Mouse (Mus musculus) T-helper 2 cell (primary cell): Measurements from ENCODE around the gene Zfp202.

Experiments used
- in situ Hi-C: fragments of 300-600 bp; cut with MboI, MseI; formaldehyde crosslinking; loops from one replicate; pipeline ENCODE4 v1.15.1; 2025; ENCODE audit warnings: high pct_unique_total_duplicates

The Zfp202 gene

DNA sequence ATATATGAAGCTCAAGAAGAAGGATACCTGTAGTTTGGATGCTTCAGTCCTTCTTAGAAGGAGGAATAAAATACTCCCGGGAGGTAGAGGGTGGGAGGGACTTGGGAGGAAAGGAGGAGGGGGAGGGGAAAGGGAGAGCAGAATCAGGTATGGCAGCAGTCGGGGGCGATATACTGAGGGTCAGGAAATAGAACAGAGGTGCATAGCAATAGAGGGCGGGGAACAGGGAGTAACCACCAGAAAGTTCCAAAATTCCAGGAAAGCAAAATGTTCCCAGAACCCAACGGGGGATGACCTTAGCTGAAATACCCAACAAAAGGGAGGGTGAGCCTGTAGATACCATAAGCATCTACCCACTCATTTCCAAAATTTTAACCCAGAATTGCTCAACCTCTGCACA lies 48.2 kb downstream of the Zfp202 start:
- in situ Hi-C loops = no loop called here

DNA sequence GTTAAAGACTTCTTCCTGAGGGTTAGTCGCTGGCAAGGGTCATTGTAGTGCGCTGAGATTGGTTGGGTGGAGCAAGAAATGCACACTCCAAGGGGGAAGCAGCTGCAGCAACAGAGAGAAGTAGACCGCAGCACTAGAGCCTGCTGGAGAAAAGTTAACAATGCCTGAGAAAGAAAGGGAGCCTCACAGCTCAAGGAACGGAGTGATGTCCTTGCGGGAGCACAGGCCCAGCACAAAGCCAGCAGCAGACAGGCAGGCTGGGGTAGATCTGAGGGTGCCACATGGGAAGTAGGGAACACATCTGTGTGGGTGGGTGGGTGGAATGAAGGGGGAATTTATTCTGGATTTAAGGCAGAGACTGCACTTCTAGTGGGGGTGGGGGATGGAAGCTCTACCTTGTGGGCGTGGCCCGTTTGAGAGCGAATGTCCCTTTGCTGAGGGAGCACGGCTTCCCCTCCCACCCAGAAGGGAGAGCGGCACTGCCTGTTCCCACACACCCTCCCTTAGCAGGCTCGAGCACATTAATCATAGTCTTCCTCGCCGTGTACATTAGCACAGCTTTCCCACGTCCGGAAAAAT lies 49.2 kb downstream of the Zfp202 start:
- in situ Hi-C loops = no loop called here

DNA sequence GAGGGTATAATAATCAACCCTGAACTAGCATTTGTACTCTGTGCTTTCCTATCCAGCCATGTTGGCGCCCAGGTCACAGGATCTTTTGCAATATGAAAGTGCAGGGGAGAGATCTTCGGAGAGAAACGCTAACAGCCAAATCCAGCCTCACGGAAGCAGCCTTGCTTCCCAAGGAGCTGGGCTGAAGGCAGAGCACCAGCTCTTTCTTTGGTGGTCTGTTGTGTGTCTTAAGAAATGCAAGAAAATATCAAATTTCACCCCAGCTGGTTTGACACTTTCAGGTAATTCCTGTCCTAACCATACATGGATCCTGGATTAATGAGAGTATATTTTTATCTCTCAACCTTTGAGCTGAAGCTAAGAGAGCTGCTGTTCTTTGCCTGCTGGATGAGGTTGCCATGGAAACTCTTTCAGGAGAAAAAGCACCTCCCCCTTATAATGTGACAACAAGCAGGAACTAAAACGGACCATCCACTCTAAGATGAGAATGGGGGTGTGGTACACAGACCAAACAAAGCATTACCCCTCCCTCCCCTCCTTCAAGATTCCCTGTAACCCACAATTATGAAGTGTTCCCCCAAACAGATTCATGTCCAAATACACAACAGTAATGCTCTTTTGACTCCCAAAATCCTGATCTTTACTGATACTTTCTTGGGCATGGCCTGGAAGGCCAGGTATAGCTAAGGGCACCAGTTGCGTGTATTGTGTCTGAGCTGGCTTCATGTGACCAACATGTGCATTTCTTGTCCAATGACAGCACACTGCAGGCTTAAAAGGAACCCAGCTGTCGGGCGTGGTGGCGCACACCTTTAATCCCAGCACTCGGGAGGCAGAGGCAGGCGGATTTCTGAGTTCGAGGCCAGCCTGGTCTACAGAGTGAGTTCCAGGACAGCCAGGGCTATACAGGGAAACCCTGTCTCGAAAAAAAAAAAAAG lies 50.1 kb downstream of the Zfp202 start:
- in situ Hi-C loops = no loop called here

DNA sequence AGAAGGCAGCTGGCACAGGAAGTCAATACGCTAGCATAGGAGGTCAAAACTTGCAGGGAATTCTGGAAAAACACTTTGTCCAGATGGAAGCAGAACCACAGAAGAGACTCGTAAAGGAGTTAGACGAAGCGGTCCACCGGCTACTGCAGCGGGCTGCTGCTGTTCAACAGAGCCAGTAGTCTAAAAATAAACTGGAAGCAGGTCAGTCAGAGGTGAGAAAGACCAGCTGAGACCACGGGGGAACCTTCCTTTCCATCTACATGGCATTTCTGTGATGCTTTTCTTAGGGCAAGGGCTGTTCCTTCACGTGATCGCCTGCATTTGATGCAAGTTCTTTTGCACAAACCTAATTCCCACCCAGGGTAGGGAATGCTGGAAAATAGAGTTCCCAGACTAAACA lies 53.4 kb downstream of the Zfp202 start:
- in situ Hi-C loops = no loop called here

DNA sequence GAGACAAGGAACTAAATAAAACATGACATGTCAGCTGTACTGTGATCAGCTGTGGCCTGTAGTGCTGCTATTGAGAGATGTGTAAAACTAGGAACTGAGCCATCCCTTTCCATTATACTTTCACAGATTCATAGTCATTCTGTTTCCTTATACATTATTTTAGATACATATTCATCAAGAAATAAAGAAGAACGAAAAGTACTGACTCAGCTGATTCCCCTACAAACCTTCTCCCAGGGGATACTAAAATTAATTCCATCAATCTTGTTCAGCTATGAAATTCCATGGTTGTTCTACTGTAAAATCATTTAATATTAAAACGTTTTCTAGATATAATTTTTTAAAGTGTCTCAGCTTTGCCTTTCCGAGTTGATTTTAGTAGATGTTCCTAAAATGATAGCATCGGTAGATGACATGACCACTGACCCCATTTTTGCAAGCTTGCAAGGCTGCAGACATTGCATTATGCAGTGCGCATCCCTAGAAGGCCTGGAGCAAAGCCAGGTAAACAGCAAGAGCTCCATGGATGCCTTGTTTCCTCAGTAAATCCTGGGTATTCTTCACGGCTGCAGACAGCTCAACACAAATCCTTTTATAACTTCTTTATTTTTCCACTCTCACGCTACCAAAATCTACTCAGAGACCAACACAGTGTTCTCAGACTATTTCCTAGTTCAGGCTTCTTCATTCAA lies 54.0 kb downstream of the Zfp202 start:
- in situ Hi-C loops = no loop called here

DNA sequence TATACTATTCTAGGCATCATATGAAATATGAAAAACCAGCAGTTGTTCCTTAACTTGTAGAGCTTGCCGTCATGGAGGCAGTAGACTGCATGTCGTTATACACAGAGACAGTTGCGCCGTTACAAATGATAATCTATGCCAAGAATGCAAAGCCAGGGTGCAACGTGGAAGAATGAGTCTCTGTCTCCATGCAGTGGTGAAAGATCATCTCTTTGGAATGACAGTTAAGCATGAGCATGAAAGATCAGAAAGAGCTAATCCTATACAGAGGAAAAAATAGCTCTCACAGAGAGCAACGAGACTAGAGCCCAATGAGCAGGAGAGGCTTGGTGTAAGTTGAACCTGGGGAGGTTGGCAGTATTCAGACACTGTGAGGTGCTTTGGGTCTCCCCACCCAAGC lies 54.6 kb downstream of the Zfp202 start:
- in situ Hi-C loops = no loop called here

DNA sequence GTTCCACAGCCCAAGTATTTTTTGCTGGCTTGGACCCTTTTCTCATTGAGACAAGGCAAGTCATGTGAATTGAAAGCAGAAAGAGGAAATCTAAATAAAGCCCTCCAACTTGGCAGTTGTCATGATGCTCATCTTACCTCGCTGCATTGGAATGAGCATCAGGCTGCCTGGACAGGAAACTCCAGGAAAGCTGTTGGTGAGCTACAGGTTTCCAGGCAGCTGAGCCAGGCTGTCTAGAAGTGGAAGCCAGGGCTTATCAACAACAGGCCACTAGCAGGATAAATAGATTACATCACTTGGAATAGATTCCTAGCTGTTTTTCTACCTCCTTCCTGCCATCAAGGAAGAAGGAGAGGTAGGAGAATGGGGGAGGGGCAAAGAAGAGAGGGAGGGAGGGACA lies 57.0 kb downstream of the Zfp202 start:
- in situ Hi-C loops = no loop called here

DNA sequence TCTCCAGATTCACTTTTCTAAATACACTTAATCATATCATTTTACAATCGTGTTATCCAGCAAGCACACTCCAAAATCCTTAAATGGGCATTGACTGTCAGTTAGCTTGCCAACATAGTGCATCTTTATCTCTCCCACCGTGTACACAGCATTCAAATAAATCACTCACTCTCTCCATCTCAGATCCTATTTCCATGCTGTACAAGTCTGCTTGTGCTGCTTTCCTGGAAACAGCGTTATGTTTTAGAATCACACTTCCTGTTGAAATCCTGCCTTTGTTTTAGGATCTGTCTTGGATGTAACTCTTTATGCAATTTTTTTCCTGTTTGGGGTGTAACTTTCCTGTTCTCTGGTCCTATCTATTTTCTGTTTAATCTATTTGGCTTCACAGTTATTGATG lies 60.3 kb downstream of the Zfp202 start:
- in situ Hi-C loops = no loop called here
